9 mouse cellular contexts compared by ENCODE assay signal in genomic region chr5:138988764-138989163, GRCm38 (mm10). TPM values are rescaled to one million over a fixed set of nuclear protein-coding genes. Genes with fewer than 3 reads are reported as not detected.
DNase-seq lines count a peak whose midpoint lies in the region; ATAC-seq and TF ChIP-seq lines count a peak whose summit lies in the region.
"Had no signal": no experiment of that assay in that cellular context is flagged by ENCODE, and none has a peak within 500 bp of the region (broad histone marks: within the 10 kb centered on the region; RNA-seq: fewer than 3 reads in every experiment).

No protein-coding gene starts in this region.

- H3K4me1 ChIP-seq in heart, embryonic 10.5 days = peaks cover 43% of the 10 kb centered on the region
- peaks cover 10% of the 10 kb centered on the region for H3K4me1 ChIP-seq in heart, adult 2 months (ENCODE audit: control insufficient read depth, insufficient read depth, low read length)
- H3K4me1 ChIP-seq in stomach, embryonic 15.5 days = peaks cover 24% of the 10 kb centered on the region

- H3K4me3 ChIP-seq in heart, embryonic 10.5 days = no peak overlapping the region
- no peak overlapping the region for H3K4me3 ChIP-seq in heart, adult 2 months
- H3K4me3 ChIP-seq in stomach, embryonic 15.5 days (replicated peaks) = no peak overlapping the region
- H3K4me3 ChIP-seq: megakaryocyte, embryonic 14.5 days had no signal

- TF ChIP-seq CTCF in heart, adult 2 months (IDR thresholded peaks at IDR 0.05) = peak; percentile 45

- H3K27ac ChIP-seq in heart, embryonic 10.5 days = no peak overlapping the region
- peak overlapping the region; percentile 53 for H3K27ac ChIP-seq in heart, adult 2 months
- H3K27ac ChIP-seq in stomach, embryonic 15.5 days = peak overlapping the region; percentile 72

- H3K9me3 ChIP-seq in heart, embryonic 10.5 days = no peaks in the 10 kb centered on the region
- no peaks in the 10 kb centered on the region for H3K9me3 ChIP-seq in stomach, embryonic 15.5 days
- H3K9me3 ChIP-seq: megakaryocyte, embryonic 14.5 days had no signal

- peak; percentile 98 for DNase-seq in heart, adult 11 months
- no peak for DNase-seq in heart, embryonic 10.5 days (ENCODE audit: low spot score)
- peak; percentile 87 to 92 for DNase-seq in adrenal gland, adult (ENCODE audit: inconsistent age in 2 of 2, low spot score in 1 of 2)
- DNase-seq in heart, adult 2 months = peak; percentile 72 to 85
- DNase-seq in kidney, postnatal 14 days = peak; percentile 86
- no peak for DNase-seq in testis, postnatal 14 days (ENCODE audit: low spot score)

- H3K9ac ChIP-seq in heart, adult 2 months (ENCODE audit: low read depth, low read length) = no peak overlapping the region
- H3K9ac ChIP-seq in stomach, embryonic 15.5 days = no peak overlapping the region

- 55% methylated on average over 9 of the region's 9 CpGs for WGBS in heart, embryonic 10.5 days
- 26% methylated on average over 9 of the region's 9 CpGs for WGBS in heart, adult 2 months
- WGBS in stomach, embryonic 15.5 days = 31% methylated on average over 9 of the region's 9 CpGs

- peaks cover 49% of the 10 kb centered on the region for H3K27me3 ChIP-seq in heart, embryonic 10.5 days (ENCODE audit: insufficient read depth, poor library complexity, severe bottlenecking)
- H3K27me3 ChIP-seq in heart, adult 2 months (ENCODE audit: control insufficient read depth, insufficient read depth, low read length) = no peaks in the 10 kb centered on the region
- peaks cover 10% of the 10 kb centered on the region; the same call in 1 of the 2 replicates for H3K27me3 ChIP-seq in stomach, embryonic 15.5 days (replicated peaks)

- peaks cover 60% of the 10 kb centered on the region for H3K36me3 ChIP-seq in heart, embryonic 10.5 days
- H3K36me3 ChIP-seq in heart, adult 2 months (ENCODE audit: control insufficient read depth, insufficient read depth, low read length) = peaks cover 10% of the 10 kb centered on the region
- H3K36me3 ChIP-seq in stomach, embryonic 15.5 days = peaks cover 30% of the 10 kb centered on the region

- intact Hi-C loops in heart, adult 2 months (cut with DNase I) = no loop called here

- no peak overlapping the region for H3K4me2 ChIP-seq in stomach, embryonic 15.5 days

- peak; percentile 56 for ATAC-seq in stomach, embryonic 15.5 days (ENCODE audit: insufficient read depth, low FRiP score, low read depth)
- ATAC-seq in erythroid progenitor cell, adult 5-6 weeks (replicated peaks; ENCODE audit: low FRiP score, poor library complexity, severe bottlenecking) = no peak

- H3K79me2 ChIP-seq in heart, adult 2 months (replicated peaks; ENCODE audit: control insufficient read depth, insufficient read depth, low read length) = no peaks in the 10 kb centered on the region; the same call in 1 of the 2 replicates

- TF ChIP-seq POLR2A in heart, adult 2 months (IDR thresholded peaks at IDR 0.05; ENCODE audit: insufficient read depth, low read depth, low read length) = no peak

- TF ChIP-seq EP300 in heart, adult 2 months (IDR thresholded peaks at IDR 0.05; ENCODE audit: insufficient read depth, low read depth, low read length) = 0 out of 2 replicates have a peak, but pooled peaks have one; percentile 41

RNA-seq across cellular contexts. Expression of gene Pdgfa, which starts 8.4 kb away (rescaled TPM):
- polyA plus RNA-seq in heart, embryonic 10.5 days (2016; fragmentation: Nextera tagmentation; extraction: Ambion mirVana) = 22.5 and 23.6 TPM in 2 replicates
- total RNA-seq in heart, adult 2 months (2021) = 10 to 100 TPM; 19.6 to 20.7 TPM
- 13.2 and 14.2 TPM in 2 replicates for polyA plus RNA-seq in heart, adult 2 months (2012; rRNA removed)
- polyA plus RNA-seq in stomach, embryonic 15.5 days (2015; fragmentation: Nextera tagmentation; extraction: Ambion mirVana) = 48.7 and 58.7 TPM in 2 replicates
- total RNA-seq in erythroid progenitor cell, adult 5-6 weeks (2015; ENCODE audit: low replicate concordance) = not detected in 2 replicates
- 0.77 TPM in 1 of 2 replicates, not detected in the other for total RNA-seq in erythroid progenitor cell, adult 5-6 weeks (2017; ENCODE audit: low replicate concordance)

Comparison
In these comparisons a context has a peak if more than half of its experiments do, and no peak if none do; other contexts are left out.
1. DNase-seq: peak in heart, adult 11 months (single experiment), adrenal gland, adult (2 of 2), heart, adult 2 months (2 of 2) and kidney, postnatal 14 days (single experiment); none in heart, embryonic 10.5 days (single experiment) and testis, postnatal 14 days (single experiment).